Mouse (Mus musculus): ENCODE measurements at regions not wholly inside any gene's neighbourhood (a gene's known extent, or its start where the extent isn't known, plus 50 kb on each side); places are given as distances from the start of the nearest gene placed in this dataset.
"Not testable (repeated sequence)": the region's sequence is repeated elsewhere in the genome, so short reads cannot be mapped to it uniquely, and the experiment has no call there.

GRCm38 (mm10) chr6:20686447-20687238, 528.7 kb upstream of the Kcnd2 start:
- not testable (repeated sequence) for ATAC-seq (ENCODE audit: low FRiP score, low read depth); H3K36me3 ChIP-seq; H3K27ac ChIP-seq (replicated peaks); H3K4me2 ChIP-seq (replicated peaks); H3K9ac ChIP-seq (replicated peaks); H3K4me1 ChIP-seq; H3K9me3 ChIP-seq; H3K27me3 ChIP-seq; H3K4me3 ChIP-seq
- 58% methylated on average over 4 of the region's 4 CpGs for WGBS

DNA sequence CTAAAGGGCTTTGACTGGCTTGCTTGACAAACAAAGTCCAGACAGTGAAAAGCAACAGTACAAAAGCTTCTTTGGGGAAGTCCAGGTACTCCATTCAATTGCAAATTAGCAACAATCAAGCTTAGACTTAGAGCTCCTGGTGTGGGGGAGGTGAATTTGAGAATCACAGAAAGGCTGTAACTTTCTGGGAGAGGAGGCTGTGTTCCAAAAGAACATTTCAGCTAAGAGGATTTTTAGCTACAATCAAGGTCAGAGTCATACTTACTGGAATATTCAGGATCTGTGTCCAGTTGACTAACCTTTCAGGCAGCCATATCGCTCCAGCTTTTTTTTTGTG, 528.1 kb upstream of the Kcnd2 start:
- H3K27ac ChIP-seq (replicated peaks); H3K27me3 ChIP-seq; H3K4me3 ChIP-seq; H3K9me3 ChIP-seq; ATAC-seq (ENCODE audit: low FRiP score, low read depth); H3K9ac ChIP-seq (replicated peaks); H3K4me2 ChIP-seq (replicated peaks); H3K4me1 ChIP-seq; H3K36me3 ChIP-seq: not testable (repeated sequence)
- 21% methylated on average over 1 of the region's 1 CpGs for WGBS

DNA sequence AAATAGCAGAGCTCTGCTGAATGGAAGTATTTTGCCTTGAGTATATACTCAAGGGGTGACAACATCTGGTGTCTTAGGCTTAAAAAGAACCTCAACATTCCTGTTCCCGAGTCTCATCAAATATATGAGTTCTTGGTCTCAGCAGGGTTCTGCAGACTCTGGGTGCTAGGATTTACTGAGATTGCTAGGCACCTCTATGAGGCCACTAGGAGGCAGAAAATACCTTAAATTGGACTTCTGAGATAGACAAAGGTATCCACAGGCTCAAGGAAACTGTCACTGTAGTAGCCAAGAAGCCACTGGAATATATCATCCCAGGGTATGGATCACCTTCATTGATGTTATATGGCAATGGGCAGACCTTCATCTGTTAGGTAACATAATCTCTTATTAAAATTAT, 489.4 kb upstream of the Kcnd2 start:
- no peaks in the 10 kb centered on the region for H3K9me3 ChIP-seq
- H3K27me3 ChIP-seq: no peaks in the 10 kb centered on the region
- no peaks in the 10 kb centered on the region for H3K36me3 ChIP-seq
- no peaks in the 10 kb centered on the region for H3K4me1 ChIP-seq
- H3K27ac ChIP-seq (replicated peaks): no peak overlapping the region
- H3K4me3 ChIP-seq: no peak overlapping the region
- 68% methylated on average over 1 of the region's 1 CpGs for WGBS
- ATAC-seq (ENCODE audit: low FRiP score, low read depth): no peak
- H3K4me2 ChIP-seq (replicated peaks): no peak overlapping the region
- H3K9ac ChIP-seq (replicated peaks): no peak overlapping the region

DNA sequence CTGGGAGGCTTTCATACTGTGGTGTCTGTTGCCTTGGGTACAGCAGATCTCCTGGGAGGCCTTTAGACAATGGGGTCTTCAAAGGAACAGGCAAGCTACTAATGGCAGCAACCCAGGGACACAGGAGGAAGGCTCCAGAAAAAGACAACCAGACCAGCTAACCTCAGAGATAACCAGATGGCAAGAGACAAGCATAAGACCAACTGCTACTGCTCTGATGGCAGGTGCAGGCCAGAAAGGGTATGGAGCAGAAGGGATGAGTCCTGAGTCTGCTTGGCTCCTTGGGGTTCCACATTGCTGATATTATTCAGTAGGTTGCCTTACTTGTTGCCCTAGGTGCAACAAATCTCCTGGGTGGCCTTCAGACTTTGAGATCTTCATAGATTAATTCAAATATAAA, 476.2 kb upstream of the Kcnd2 start:
- Histone ChIP-seq H3K4me3 (no peak overlapping the region), H3K27me3 (no peaks in the 10 kb centered on the region), H3K4me1 (no peaks in the 10 kb centered on the region), H3K27ac (replicated peaks) (no peak overlapping the region), H3K9me3 (0 out of 2 replicates have a peak, but pooled peaks cover 10% of the 10 kb centered on the region), H3K9ac (replicated peaks) (no peak overlapping the region), H3K4me2 (replicated peaks) (no peak overlapping the region), H3K36me3 (no peaks in the 10 kb centered on the region)
- ATAC-seq (ENCODE audit: low FRiP score, low read depth): no peak

GRCm38 (mm10) chr6:20740406-20740805, 474.9 kb upstream of the Kcnd2 start:
- Histone ChIP-seq H3K9ac (replicated peaks) (no peak overlapping the region), H3K4me3 (no peak overlapping the region), H3K4me2 (replicated peaks) (no peak overlapping the region), H3K36me3 (no peaks in the 10 kb centered on the region), H3K27me3 (no peaks in the 10 kb centered on the region), H3K9me3 (0 out of 2 replicates have a peak, but pooled peaks cover 10% of the 10 kb centered on the region), H3K27ac (replicated peaks) (no peak overlapping the region), H3K4me1 (no peaks in the 10 kb centered on the region)
- no peak for ATAC-seq (ENCODE audit: low FRiP score, low read depth)
- 69% methylated on average over 1 of the region's 1 CpGs for WGBS

DNA sequence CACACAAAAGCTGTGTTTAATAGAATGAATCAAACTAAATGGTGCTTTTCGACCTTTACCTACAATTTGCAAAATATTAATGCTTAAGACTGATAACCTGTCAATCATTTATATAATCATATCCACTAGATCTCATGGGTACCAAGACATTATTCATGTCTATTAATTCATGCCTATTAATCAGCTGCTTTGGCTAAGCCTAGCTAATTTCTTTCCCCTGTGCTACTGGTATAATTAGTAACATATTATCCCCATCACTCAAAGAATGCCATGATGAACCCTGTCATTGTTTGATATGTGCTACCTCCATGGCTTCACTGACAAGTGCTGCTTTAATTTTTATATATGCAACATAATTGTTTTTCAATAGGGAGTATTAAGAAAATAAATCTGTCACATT, 474.1 kb upstream of the Kcnd2 start:
- H3K4me2 ChIP-seq (replicated peaks): no peak overlapping the region
- 73% methylated on average over 1 of the region's 1 CpGs for WGBS
- no peaks in the 10 kb centered on the region for H3K27me3 ChIP-seq
- no peak for ATAC-seq (ENCODE audit: low FRiP score, low read depth)
- no peak overlapping the region for H3K27ac ChIP-seq (replicated peaks)
- H3K4me1 ChIP-seq: no peaks in the 10 kb centered on the region
- no peak overlapping the region for H3K9ac ChIP-seq (replicated peaks)
- no peak overlapping the region for H3K4me3 ChIP-seq
- H3K36me3 ChIP-seq: no peaks in the 10 kb centered on the region
- H3K9me3 ChIP-seq: 0 out of 2 replicates have a peak, but pooled peaks cover 10% of the 10 kb centered on the region

DNA sequence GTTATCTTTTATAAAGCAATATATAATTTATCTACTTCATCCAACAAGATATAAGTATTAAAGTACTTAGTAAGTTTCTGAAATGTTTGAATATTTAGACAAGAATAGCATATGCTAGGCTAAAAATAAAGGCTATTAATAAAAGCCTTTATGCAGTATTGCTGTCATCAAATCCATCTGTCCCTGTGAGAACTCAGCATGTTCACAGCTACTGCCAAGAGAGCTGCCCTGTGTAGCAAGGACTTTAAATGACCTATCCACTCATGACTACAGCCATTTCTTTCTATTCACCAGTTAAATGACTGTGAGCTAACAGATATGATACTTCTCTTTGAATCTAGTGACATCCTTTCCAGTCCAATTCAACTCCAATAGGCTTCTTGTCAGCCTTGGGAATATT, 458.1 kb upstream of the Kcnd2 start:
- Histone ChIP-seq H3K9me3 (no peaks in the 10 kb centered on the region), H3K9ac (replicated peaks) (no peak overlapping the region), H3K4me2 (replicated peaks) (no peak overlapping the region), H3K4me1 (no peaks in the 10 kb centered on the region), H3K4me3 (no peak overlapping the region), H3K27me3 (no peaks in the 10 kb centered on the region), H3K36me3 (no peaks in the 10 kb centered on the region), H3K27ac (replicated peaks) (no peak overlapping the region)
- no peak for ATAC-seq (ENCODE audit: low FRiP score, low read depth)

GRCm38 (mm10) chr6:20761300-20761699, 454.0 kb upstream of the Kcnd2 start:
- Histone ChIP-seq H3K9me3 (no peaks in the 10 kb centered on the region), H3K4me3 (no peak overlapping the region), H3K4me2 (replicated peaks) (no peak overlapping the region), H3K9ac (replicated peaks) (no peak overlapping the region), H3K36me3 (no peaks in the 10 kb centered on the region), H3K27me3 (no peaks in the 10 kb centered on the region), H3K4me1 (no peaks in the 10 kb centered on the region), H3K27ac (replicated peaks) (no peak overlapping the region)
- ATAC-seq (ENCODE audit: low FRiP score, low read depth): no peak
- WGBS: 79% methylated on average over 1 of the region's 1 CpGs

GRCm38 (mm10) chr6:20775872-20776271, 439.4 kb upstream of the Kcnd2 start:
- 84% methylated on average over 1 of the region's 1 CpGs for WGBS
- H3K27me3 ChIP-seq: no peaks in the 10 kb centered on the region
- H3K4me1 ChIP-seq: no peaks in the 10 kb centered on the region

More at GRCm38 (mm10) chr6:20775872-20776271, 439.4 kb upstream of the Kcnd2 start:
- Histone ChIP-seq H3K4me2 (replicated peaks) (no peak overlapping the region), H3K9me3 (no peaks in the 10 kb centered on the region), H3K27ac (replicated peaks) (no peak overlapping the region), H3K4me3 (no peak overlapping the region), H3K36me3 (no peaks in the 10 kb centered on the region), H3K9ac (replicated peaks) (no peak overlapping the region)
- ATAC-seq (ENCODE audit: low FRiP score, low read depth): no peak
